Mouse (Mus musculus): ENCODE data around the gene Spopl. TPM values are rescaled to one million over a fixed set of nuclear protein-coding genes. Genes with fewer than 3 reads are reported as not detected.
"Not testable (repeated sequence)": the region's sequence is repeated elsewhere in the genome, so short reads cannot be mapped to it uniquely, and the experiment has no call there.

The Spopl gene
- polyA plus RNA-seq, 1 experiment from 2014 or later = 7.1 TPM

GRCm38 (mm10) chr2:23565081-23565801, 6.7 kb downstream of the Spopl start:
- no peak for ATAC-seq (replicated peaks; ENCODE audit: insufficient number of reproducible peaks, low FRiP score, low TSS enrichment)
- Histone ChIP-seq H3K4me1 (ENCODE audit: control insufficient read depth, insufficient read depth, low read length) (no peaks in the 10 kb centered on the region), H3K36me3 (ENCODE audit: control insufficient read depth, insufficient read depth, low read length) (no peaks in the 10 kb centered on the region), H3K9me3 (replicated peaks; ENCODE audit: control insufficient read depth, low read length) (no peaks in the 10 kb centered on the region), H3K4me3 (ENCODE audit: low read depth, low read length) (no peak overlapping the region), H3K27ac (ENCODE audit: low read depth, low read length) (no peak overlapping the region), H3K4me2 (no peak overlapping the region), H3K27me3 (ENCODE audit: control insufficient read depth, insufficient read depth, low read length) (no peaks in the 10 kb centered on the region), H3K9ac (ENCODE audit: low read depth, low read length) (no peak overlapping the region)
- 79% methylated on average over 2 of the region's 2 CpGs for WGBS (ENCODE audit: insufficient replicate concordance)

GRCm38 (mm10) chr2:23562898-23563297, 9.0 kb downstream of the Spopl start:
- H3K4me2 ChIP-seq = no peak overlapping the region
- no peaks in the 10 kb centered on the region for H3K9me3 ChIP-seq (replicated peaks; ENCODE audit: control insufficient read depth, low read length)
- WGBS (ENCODE audit: insufficient replicate concordance) = 91% methylated on average over 3 of the region's 3 CpGs
- H3K9ac ChIP-seq (ENCODE audit: low read depth, low read length) = no peak overlapping the region
- H3K4me1 ChIP-seq (ENCODE audit: control insufficient read depth, insufficient read depth, low read length) = no peaks in the 10 kb centered on the region
- H3K36me3 ChIP-seq (ENCODE audit: control insufficient read depth, insufficient read depth, low read length) = no peaks in the 10 kb centered on the region
- H3K27me3 ChIP-seq (ENCODE audit: control insufficient read depth, insufficient read depth, low read length) = no peaks in the 10 kb centered on the region
- no peak overlapping the region for H3K27ac ChIP-seq (ENCODE audit: low read depth, low read length)
- no peak for ATAC-seq (replicated peaks; ENCODE audit: insufficient number of reproducible peaks, low FRiP score, low TSS enrichment)
- no peak overlapping the region for H3K4me3 ChIP-seq (ENCODE audit: low read depth, low read length)

- Histone ChIP-seq H3K4me1 (ENCODE audit: control insufficient read depth, insufficient read depth, low read length) (no peaks in the 10 kb centered on the region), H3K4me3 (ENCODE audit: low read depth, low read length) (no peak overlapping the region), H3K4me2 (no peak overlapping the region), H3K27ac (ENCODE audit: low read depth, low read length) (no peak overlapping the region), H3K9ac (ENCODE audit: low read depth, low read length) (no peak overlapping the region), H3K9me3 (replicated peaks; ENCODE audit: control insufficient read depth, low read length) (no peaks in the 10 kb centered on the region), H3K27me3 (ENCODE audit: control insufficient read depth, insufficient read depth, low read length) (no peaks in the 10 kb centered on the region), H3K36me3 (ENCODE audit: control insufficient read depth, insufficient read depth, low read length) (no peaks in the 10 kb centered on the region)
- ATAC-seq (replicated peaks; ENCODE audit: insufficient number of reproducible peaks, low FRiP score, low TSS enrichment) = no peak
- 91% methylated on average over 2 of the region's 2 CpGs for WGBS (ENCODE audit: insufficient replicate concordance)
Measured at GRCm38 (mm10) chr2:23559186-23559585, 12.7 kb downstream of the Spopl start.

DNA sequence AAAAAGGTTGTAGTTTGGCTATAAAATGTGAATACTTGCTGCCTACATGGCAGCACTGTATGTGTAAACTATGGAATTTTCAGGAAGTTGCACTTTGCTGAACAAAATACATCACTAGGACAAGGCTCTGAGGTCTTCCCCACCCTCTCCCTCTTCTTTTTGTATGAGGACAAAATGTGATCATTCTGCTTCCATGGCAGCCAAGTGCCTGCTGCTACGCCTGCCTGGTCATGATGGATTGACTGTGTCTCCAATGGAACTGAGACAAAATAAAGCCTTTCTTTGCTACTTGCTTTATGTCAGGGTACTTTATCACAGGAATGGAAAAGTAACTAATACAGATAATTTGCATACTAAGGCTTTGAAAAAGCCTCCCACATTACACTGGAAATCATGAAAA, 20.7 kb downstream of the Spopl start:
- no peak for ATAC-seq (replicated peaks; ENCODE audit: insufficient number of reproducible peaks, low FRiP score, low TSS enrichment)
- no peaks in the 10 kb centered on the region for H3K36me3 ChIP-seq (ENCODE audit: control insufficient read depth, insufficient read depth, low read length)
- no peak overlapping the region for H3K4me3 ChIP-seq (ENCODE audit: low read depth, low read length)
- H3K4me2 ChIP-seq = no peak overlapping the region
- 88% methylated on average over 1 of the region's 1 CpGs for WGBS (ENCODE audit: insufficient replicate concordance)
- no peaks in the 10 kb centered on the region for H3K4me1 ChIP-seq (ENCODE audit: control insufficient read depth, insufficient read depth, low read length)
- no peak overlapping the region for H3K9ac ChIP-seq (ENCODE audit: low read depth, low read length)
- H3K9me3 ChIP-seq (replicated peaks; ENCODE audit: control insufficient read depth, low read length) = no peaks in the 10 kb centered on the region
- no peak overlapping the region for H3K27ac ChIP-seq (ENCODE audit: low read depth, low read length)
- no peaks in the 10 kb centered on the region for H3K27me3 ChIP-seq (ENCODE audit: control insufficient read depth, insufficient read depth, low read length)

GRCm38 (mm10) chr2:23547220-23547619, 24.7 kb downstream of the Spopl start:
- Histone ChIP-seq H3K4me3 (ENCODE audit: low read depth, low read length) (no peak overlapping the region), H3K9me3 (replicated peaks; ENCODE audit: control insufficient read depth, low read length) (no peaks in the 10 kb centered on the region), H3K9ac (ENCODE audit: low read depth, low read length) (no peak overlapping the region), H3K27me3 (ENCODE audit: control insufficient read depth, insufficient read depth, low read length) (no peaks in the 10 kb centered on the region), H3K27ac (ENCODE audit: low read depth, low read length) (no peak overlapping the region), H3K4me2 (no peak overlapping the region), H3K4me1 (ENCODE audit: control insufficient read depth, insufficient read depth, low read length) (no peaks in the 10 kb centered on the region), H3K36me3 (ENCODE audit: control insufficient read depth, insufficient read depth, low read length) (no peaks in the 10 kb centered on the region)
- 92% methylated on average over 1 of the region's 1 CpGs for WGBS (ENCODE audit: insufficient replicate concordance)
- ATAC-seq (replicated peaks; ENCODE audit: insufficient number of reproducible peaks, low FRiP score, low TSS enrichment) = no peak

DNA sequence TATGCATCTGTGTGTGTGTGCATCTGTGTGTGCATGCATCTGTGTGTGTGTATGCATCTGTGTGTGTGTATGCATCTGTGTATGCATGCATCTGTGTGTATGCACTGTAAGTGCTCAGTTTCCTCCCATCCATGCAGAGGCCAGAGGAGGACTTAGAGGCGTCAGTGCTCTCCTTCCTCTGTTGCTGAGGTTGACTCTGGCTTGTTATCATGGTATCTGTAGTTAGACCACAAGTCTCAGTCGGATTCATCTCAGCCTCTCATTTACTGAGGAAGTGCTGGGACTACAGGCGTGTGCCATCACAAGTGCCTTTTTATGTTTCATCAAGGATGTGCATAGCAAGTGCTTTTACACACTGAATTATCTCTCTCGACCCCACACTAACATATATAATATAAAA, 31.9 kb downstream of the Spopl start:
- Histone ChIP-seq H3K27me3 (ENCODE audit: control insufficient read depth, insufficient read depth, low read length) (no peaks in the 10 kb centered on the region), H3K9ac (ENCODE audit: low read depth, low read length) (no peak overlapping the region), H3K27ac (ENCODE audit: low read depth, low read length) (no peak overlapping the region), H3K4me3 (ENCODE audit: low read depth, low read length) (no peak overlapping the region), H3K4me2 (no peak overlapping the region), H3K9me3 (replicated peaks; ENCODE audit: control insufficient read depth, low read length) (no peaks in the 10 kb centered on the region), H3K36me3 (ENCODE audit: control insufficient read depth, insufficient read depth, low read length) (no peaks in the 10 kb centered on the region), H3K4me1 (ENCODE audit: control insufficient read depth, insufficient read depth, low read length) (no peaks in the 10 kb centered on the region)
- 71% methylated on average over 4 of the region's 4 CpGs for WGBS (ENCODE audit: insufficient replicate concordance)
- ATAC-seq (replicated peaks; ENCODE audit: insufficient number of reproducible peaks, low FRiP score, low TSS enrichment) = no peak

DNA sequence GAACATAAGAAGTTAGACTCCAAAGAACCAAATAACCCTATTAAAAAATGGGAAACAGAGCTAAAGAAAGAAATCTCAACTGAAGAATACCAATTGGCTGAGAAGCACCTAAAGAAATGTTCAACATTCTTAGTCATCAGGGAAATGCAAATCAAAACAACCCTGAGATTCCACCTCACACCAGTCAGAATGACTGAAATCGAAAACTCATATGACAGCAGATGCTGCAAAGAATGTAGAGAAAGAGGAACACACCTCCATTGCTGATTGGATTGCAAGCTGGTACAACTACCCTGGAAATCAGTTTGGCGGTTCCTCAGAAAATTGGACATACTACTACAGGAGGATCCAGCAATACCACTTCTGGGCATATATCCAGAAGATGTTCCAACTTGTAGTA, 44.2 kb downstream of the Spopl start:
- H3K27me3 ChIP-seq (ENCODE audit: control insufficient read depth, insufficient read depth, low read length); H3K4me1 ChIP-seq (ENCODE audit: control insufficient read depth, insufficient read depth, low read length); H3K4me3 ChIP-seq (ENCODE audit: low read depth, low read length); H3K9me3 ChIP-seq (replicated peaks; ENCODE audit: control insufficient read depth, low read length); ATAC-seq (replicated peaks; ENCODE audit: insufficient number of reproducible peaks, low FRiP score, low TSS enrichment); H3K9ac ChIP-seq (ENCODE audit: low read depth, low read length); H3K27ac ChIP-seq (ENCODE audit: low read depth, low read length); H3K4me2 ChIP-seq: not testable (repeated sequence)
- WGBS (ENCODE audit: insufficient replicate concordance) = 92% methylated on average over 2 of the region's 2 CpGs
- H3K36me3 ChIP-seq (ENCODE audit: control insufficient read depth, insufficient read depth, low read length) = peaks cover 14% of the 10 kb centered on the region; the same call in 1 of the 2 replicates

- H3K9ac ChIP-seq (ENCODE audit: low read depth, low read length) = no peak overlapping the region
- H3K36me3 ChIP-seq (ENCODE audit: control insufficient read depth, insufficient read depth, low read length) = no peaks in the 10 kb centered on the region; the same call in 1 of the 2 replicates
- H3K4me1 ChIP-seq (ENCODE audit: control insufficient read depth, insufficient read depth, low read length) = no peaks in the 10 kb centered on the region
- H3K4me2 ChIP-seq = no peak overlapping the region
- no peak overlapping the region for H3K27ac ChIP-seq (ENCODE audit: low read depth, low read length)
- 95% methylated on average over 3 of the region's 3 CpGs for WGBS (ENCODE audit: insufficient replicate concordance)
- H3K9me3 ChIP-seq (replicated peaks; ENCODE audit: control insufficient read depth, low read length) = no peaks in the 10 kb centered on the region
- H3K4me3 ChIP-seq (ENCODE audit: low read depth, low read length) = no peak overlapping the region
- no peak for ATAC-seq (replicated peaks; ENCODE audit: insufficient number of reproducible peaks, low FRiP score, low TSS enrichment)
- no peaks in the 10 kb centered on the region for H3K27me3 ChIP-seq (ENCODE audit: control insufficient read depth, insufficient read depth, low read length)
Measured at GRCm38 (mm10) chr2:23505141-23505540, 66.8 kb downstream of the Spopl start.

GRCm38 (mm10) chr2:23481715-23482114, 90.2 kb downstream of the Spopl start:
- Histone ChIP-seq H3K36me3 (ENCODE audit: control insufficient read depth, insufficient read depth, low read length) (no peaks in the 10 kb centered on the region), H3K4me1 (ENCODE audit: control insufficient read depth, insufficient read depth, low read length) (no peaks in the 10 kb centered on the region), H3K9me3 (replicated peaks; ENCODE audit: control insufficient read depth, low read length) (no peaks in the 10 kb centered on the region), H3K4me3 (ENCODE audit: low read depth, low read length) (no peak overlapping the region), H3K27ac (ENCODE audit: low read depth, low read length) (no peak overlapping the region), H3K27me3 (ENCODE audit: control insufficient read depth, insufficient read depth, low read length) (no peaks in the 10 kb centered on the region), H3K4me2 (no peak overlapping the region), H3K9ac (ENCODE audit: low read depth, low read length) (no peak overlapping the region)
- ATAC-seq (replicated peaks; ENCODE audit: insufficient number of reproducible peaks, low FRiP score, low TSS enrichment) = no peak
- WGBS (ENCODE audit: insufficient replicate concordance) = 84% methylated on average over 1 of the region's 1 CpGs

Measured in heart, embryonic 11.5 days (tissue).